Mouse (Mus musculus) intestine, embryonic 15.5 days (tissue): ENCODE measurements around the gene 1810065E05Rik. TPM values are rescaled to one million over a fixed set of nuclear protein-coding genes. Genes with fewer than 3 reads are reported as not detected.

ENCODE experiments used
- ATAC-seq: fragments of 200-750 bp; cut with Nextera tagmentation; 2 replicates; pipeline ENCODE4 v1.8.0; 2017; ENCODE audit warnings: moderate TSS enrichment, moderate library complexity
- H3K27ac ChIP-seq: fragments of 300-500 bp; sonication (generic); 2 replicates; pipeline ENCODE4 v1.5.1; 2015; ENCODE audit warnings: mild to moderate bottlenecking, inconsistent platforms
- H3K27me3 ChIP-seq: fragments of 300-500 bp; sonication (generic); replicated peaks from 2 replicates; pipeline ENCODE4 v1.6.1; 2015; ENCODE audit warnings: inconsistent platforms
- H3K36me3 ChIP-seq: fragments of 300-500 bp; sonication (generic); 2 replicates; pipeline ENCODE4 v1.6.1; 2015; ENCODE audit warnings: inconsistent platforms
- H3K4me1 ChIP-seq: fragments of 300-500 bp; sonication (generic); replicated peaks from 2 replicates; pipeline ENCODE4 v1.6.1; 2015; ENCODE audit warnings: inconsistent platforms
- H3K4me2 ChIP-seq: fragments of 300-500 bp; sonication (generic); replicated peaks from 2 replicates; pipeline ENCODE4 v1.6.1; 2015; ENCODE audit warnings: mild to moderate bottlenecking, inconsistent platforms
- H3K4me3 ChIP-seq: fragments of 300-500 bp; sonication (generic); replicated peaks from 2 replicates; pipeline ENCODE4 v1.5.1; 2015; ENCODE audit warnings: inconsistent platforms
- H3K9ac ChIP-seq: fragments of 300-500 bp; sonication (generic); 2 replicates; pipeline ENCODE4 v1.6.1; 2015; ENCODE audit warnings: inconsistent platforms
- H3K9me3 ChIP-seq: fragments of 300-500 bp; sonication (generic); 2 replicates; pipeline ENCODE4 v1.6.1; 2016; ENCODE audit warnings: inconsistent platforms
- WGBS: fragments of 180-500 bp; shearing (Covaris S2); methylation state at CpG from one replicate; pipeline ENCODE4 v1.1.7; 2015; 5-methylcytosine and 5-hydroxymethylcytosine counted together
- polyA plus RNA-seq: library from polyadenylated mRNA; unstranded; fragments of >200 nt; fragmentation: Nextera tagmentation; extraction: Ambion mirVana; gene quantifications from 2 replicates; pipeline ENCODE4 v1.2.1, GENCODE M21; 2015

The 1810065E05Rik gene
- polyA plus RNA-seq = 0.20 TPM in 1 of 2 replicates, not detected in the other

- Histone ChIP-seq H3K9me3 (no peaks in the 10 kb centered on the region), H3K4me1 (peaks cover 6% of the 10 kb centered on the region; the same call in 1 of the 2 replicates), H3K27me3 (peaks cover 8% of the 10 kb centered on the region; the same call in 1 of the 2 replicates), H3K4me2 (no peak within 1 kb of the TSS), H3K9ac (no peak within 1 kb of the TSS), H3K4me3 (no peak within 1 kb of the TSS), H3K27ac (no peak within 1 kb of the TSS), H3K36me3 (no peaks in the 10 kb centered on the region)
- WGBS = 17% methylated on average over 1 of the region's 1 CpGs
- peak; percentile 78 for ATAC-seq
Measured at GRCm38 (mm10) chr11:58420815-58421214, at the start of gene 1810065E05Rik. 1810065E05Rik (plus strand) TSS chr11:58421111.

GRCm38 (mm10) chr11:58377273-58377672 lies 43.6 kb upstream of the 1810065E05Rik start:
- H3K36me3 ChIP-seq = no peaks in the 10 kb centered on the region
- ATAC-seq = peak; percentile 87
- no peak overlapping the region for H3K4me3 ChIP-seq
- H3K9ac ChIP-seq = no peak overlapping the region
- H3K27ac ChIP-seq = peak overlapping the region; percentile 63
- H3K27me3 ChIP-seq = no peaks in the 10 kb centered on the region
- no peaks in the 10 kb centered on the region for H3K9me3 ChIP-seq
- WGBS = 51% methylated on average over 2 of the region's 2 CpGs
- H3K4me1 ChIP-seq = 0 out of 2 replicates have a peak, but pooled peaks cover 4% of the 10 kb centered on the region
- no peak overlapping the region for H3K4me2 ChIP-seq

GRCm38 (mm10) chr11:58377686-58378085 lies 43.2 kb upstream of the 1810065E05Rik start:
- ATAC-seq = peak; percentile 73
- Histone ChIP-seq H3K27ac (peak overlapping the region; percentile 51), H3K4me1 (0 out of 2 replicates have a peak, but pooled peaks cover 4% of the 10 kb centered on the region), H3K36me3 (no peaks in the 10 kb centered on the region), H3K4me3 (no peak overlapping the region), H3K9ac (no peak overlapping the region), H3K27me3 (no peaks in the 10 kb centered on the region), H3K9me3 (no peaks in the 10 kb centered on the region), H3K4me2 (no peak overlapping the region; the same call in 1 of the 2 replicates)
- WGBS = 20% methylated on average over 1 of the region's 1 CpGs

GRCm38 (mm10) chr11:58378763-58379278 lies 42.1 kb upstream of the 1810065E05Rik start, which contains the start of gene Lypd8:
Lypd8 (plus strand) TSS chr11:58379043.
- Histone ChIP-seq H3K9ac (peak within 1 kb of the TSS; percentile 22), H3K27me3 (no peaks in the 10 kb centered on the region), H3K36me3 (no peaks in the 10 kb centered on the region), H3K4me3 (peak within 1 kb of the TSS; percentile 35), H3K9me3 (no peaks in the 10 kb centered on the region), H3K4me2 (peak within 1 kb of the TSS; percentile 48), H3K27ac (peak within 1 kb of the TSS; percentile 51), H3K4me1 (0 out of 2 replicates have a peak, but pooled peaks cover 4% of the 10 kb centered on the region)
- 71% methylated on average over 3 of the region's 3 CpGs for WGBS
- ATAC-seq = peak; percentile 76

GRCm38 (mm10) chr11:58379516-58379915 lies 41.4 kb upstream of the 1810065E05Rik start:
- Histone ChIP-seq H3K4me3 (peak overlapping the region; percentile 35), H3K27ac (peak overlapping the region; percentile 51), H3K9me3 (no peaks in the 10 kb centered on the region), H3K27me3 (no peaks in the 10 kb centered on the region), H3K9ac (peak overlapping the region; percentile 22; the same call in 1 of the 2 replicates), H3K4me2 (peak overlapping the region; percentile 48), H3K36me3 (no peaks in the 10 kb centered on the region), H3K4me1 (0 out of 2 replicates have a peak, but pooled peaks cover 4% of the 10 kb centered on the region)
- ATAC-seq = no peak
- WGBS = 77% methylated on average over 1 of the region's 1 CpGs

GRCm38 (mm10) chr11:58382471-58382870 lies 38.4 kb upstream of the 1810065E05Rik start:
- H3K27me3 ChIP-seq = no peaks in the 10 kb centered on the region
- no peaks in the 10 kb centered on the region for H3K36me3 ChIP-seq
- H3K9me3 ChIP-seq = no peaks in the 10 kb centered on the region
- 87% methylated on average over 6 of the region's 6 CpGs for WGBS
- H3K4me3 ChIP-seq = peak overlapping the region; percentile 17
- no peak overlapping the region for H3K9ac ChIP-seq
- ATAC-seq = no peak
- peak overlapping the region; percentile 37 for H3K4me2 ChIP-seq
- no peak overlapping the region for H3K27ac ChIP-seq
- no peaks in the 10 kb centered on the region for H3K4me1 ChIP-seq

GRCm38 (mm10) chr11:58399985-58400645 lies 20.8 kb upstream of the 1810065E05Rik start:
- Histone ChIP-seq H3K27me3 (no peaks in the 10 kb centered on the region), H3K36me3 (no peaks in the 10 kb centered on the region), H3K9ac (no peak overlapping the region), H3K4me1 (no peaks in the 10 kb centered on the region), H3K9me3 (no peaks in the 10 kb centered on the region), H3K4me3 (no peak overlapping the region), H3K4me2 (no peak overlapping the region), H3K27ac (no peak overlapping the region)
- ATAC-seq = no peak
- 70% methylated on average over 6 of the region's 6 CpGs for WGBS

- H3K27me3 ChIP-seq = no peaks in the 10 kb centered on the region
- WGBS = 48% methylated on average over 5 of the region's 5 CpGs
- no peaks in the 10 kb centered on the region for H3K4me1 ChIP-seq
- H3K9me3 ChIP-seq = no peaks in the 10 kb centered on the region
- H3K27ac ChIP-seq = no peak overlapping the region
- H3K9ac ChIP-seq = no peak overlapping the region
- H3K4me3 ChIP-seq = no peak overlapping the region
- H3K36me3 ChIP-seq = no peaks in the 10 kb centered on the region
- no peak for ATAC-seq
- H3K4me2 ChIP-seq = no peak overlapping the region
Measured at GRCm38 (mm10) chr11:58400655-58401054, 20.3 kb upstream of the 1810065E05Rik start.

- no peak overlapping the region for H3K4me2 ChIP-seq
- no peaks in the 10 kb centered on the region for H3K9me3 ChIP-seq
- WGBS = 62% methylated on average over 3 of the region's 3 CpGs
- no peaks in the 10 kb centered on the region for H3K36me3 ChIP-seq
- H3K9ac ChIP-seq = no peak overlapping the region
- H3K4me1 ChIP-seq = no peaks in the 10 kb centered on the region
- no peak for ATAC-seq
- no peak overlapping the region for H3K4me3 ChIP-seq
- no peaks in the 10 kb centered on the region for H3K27me3 ChIP-seq
- H3K27ac ChIP-seq = no peak overlapping the region
Measured at GRCm38 (mm10) chr11:58408066-58408465, 12.8 kb upstream of the 1810065E05Rik start.

- Histone ChIP-seq H3K4me3 (no peak overlapping the region), H3K4me1 (peaks cover 6% of the 10 kb centered on the region; the same call in 1 of the 2 replicates), H3K27me3 (0 out of 2 replicates have a peak, but pooled peaks cover 8% of the 10 kb centered on the region), H3K27ac (no peak overlapping the region), H3K36me3 (no peaks in the 10 kb centered on the region), H3K9ac (no peak overlapping the region), H3K4me2 (no peak overlapping the region), H3K9me3 (no peaks in the 10 kb centered on the region)
- ATAC-seq = no peak
- 39% methylated on average over 3 of the region's 3 CpGs for WGBS
Measured at GRCm38 (mm10) chr11:58418336-58418735, 2.6 kb upstream of the 1810065E05Rik start.

GRCm38 (mm10) chr11:58432259-58432658 lies 11.3 kb downstream of the 1810065E05Rik start, which contains the start of gene Gm12253:
Gm12253 (plus strand) TSS chr11:58432559.
- Histone ChIP-seq H3K4me2 (no peak within 1 kb of the TSS), H3K9me3 (no peaks in the 10 kb centered on the region), H3K27me3 (no peaks in the 10 kb centered on the region), H3K27ac (no peak within 1 kb of the TSS), H3K36me3 (no peaks in the 10 kb centered on the region), H3K4me1 (no peaks in the 10 kb centered on the region), H3K4me3 (no peak within 1 kb of the TSS), H3K9ac (no peak within 1 kb of the TSS)
- ATAC-seq = no peak
- WGBS = 97% methylated on average over 3 of the region's 3 CpGs

GRCm38 (mm10) chr11:58437866-58438265 lies 17.0 kb downstream of the 1810065E05Rik start:
- Histone ChIP-seq H3K27me3 (no peaks in the 10 kb centered on the region), H3K9ac (no peak overlapping the region), H3K4me2 (no peak overlapping the region), H3K36me3 (no peaks in the 10 kb centered on the region), H3K4me1 (no peaks in the 10 kb centered on the region), H3K27ac (no peak overlapping the region), H3K9me3 (no peaks in the 10 kb centered on the region), H3K4me3 (no peak overlapping the region)
- peak; percentile 45; the same call in 1 of the 2 replicates for ATAC-seq
- 10% methylated on average over 5 of the region's 5 CpGs for WGBS
